Mouse (Mus musculus): ENCODE data around the gene Pde10a. TPM values are rescaled to one million over a fixed set of nuclear protein-coding genes. Genes with fewer than 3 reads are reported as not detected.

Gene Pde10a
- total and polyA plus RNA-seq, 2 experiments from 2014 or later = 8.2 to 38.5 TPM

- TF ChIP-seq CTCF (IDR thresholded peaks at IDR 0.05; ENCODE audit: low read depth) = no peak
- Histone ChIP-seq H3K9me3 (ENCODE audit: low read length) (no peaks in the 10 kb centered on the region), H3K9ac (replicated peaks; ENCODE audit: low read length) (no peak overlapping the region), H3K4me2 (ENCODE audit: low read depth, low read length) (no peak overlapping the region), H3K4me1 (ENCODE audit: insufficient read depth, low read length) (no peaks in the 10 kb centered on the region), H3K27me3 (ENCODE audit: insufficient read depth, low read length) (no peaks in the 10 kb centered on the region), H3K27ac (no peak overlapping the region), H3K4me3 (ENCODE audit: low read length) (no peak overlapping the region), H3K36me3 (ENCODE audit: insufficient read depth, low read length) (no peaks in the 10 kb centered on the region)
- WGBS = 47% methylated on average over 6 of the region's 6 CpGs
- DNase-seq (ENCODE audit: low spot score) (no peak), ATAC-seq (no peak)
These were observed 96.7 kb downstream of the Pde10a start for GRCm38 (mm10) chr17:8621906-8622305.

- Histone ChIP-seq H3K27me3 (ENCODE audit: insufficient read depth, low read length) (no peaks in the 10 kb centered on the region), H3K4me2 (ENCODE audit: low read depth, low read length) (no peak overlapping the region), H3K27ac (no peak overlapping the region), H3K4me1 (ENCODE audit: insufficient read depth, low read length) (no peaks in the 10 kb centered on the region), H3K36me3 (ENCODE audit: insufficient read depth, low read length) (no peaks in the 10 kb centered on the region), H3K9me3 (ENCODE audit: low read length) (no peaks in the 10 kb centered on the region), H3K9ac (replicated peaks; ENCODE audit: low read length) (no peak overlapping the region), H3K4me3 (ENCODE audit: low read length) (no peak overlapping the region)
- WGBS = 39% methylated on average over 8 of the region's 8 CpGs
- no peak for TF ChIP-seq CTCF (IDR thresholded peaks at IDR 0.05; ENCODE audit: low read depth)
- DNase-seq (ENCODE audit: low spot score) (peak; percentile 14), ATAC-seq (no peak)
These were observed 101.2 kb downstream of the Pde10a start for GRCm38 (mm10) chr17:8626421-8626820.

GRCm38 (mm10) chr17:8631701-8632100 is 106.5 kb downstream of the Pde10a start:
- no peak overlapping the region for H3K4me3 ChIP-seq (ENCODE audit: low read length)
- WGBS = 67% methylated on average over 1 of the region's 1 CpGs
- H3K9ac ChIP-seq (replicated peaks; ENCODE audit: low read length) = no peak overlapping the region

GRCm38 (mm10) chr17:8633596-8633995 is 108.4 kb downstream of the Pde10a start:
- H3K27me3 ChIP-seq (ENCODE audit: insufficient read depth, low read length) = no peaks in the 10 kb centered on the region
- H3K4me2 ChIP-seq (ENCODE audit: low read depth, low read length) = no peak overlapping the region
- H3K4me3 ChIP-seq (ENCODE audit: low read length) = no peak overlapping the region
- ATAC-seq = 0 out of 2 replicates have a peak, but pooled peaks have one; percentile 32
- no peak for DNase-seq (ENCODE audit: low spot score)
- TF ChIP-seq CTCF (IDR thresholded peaks at IDR 0.05; ENCODE audit: low read depth) = no peak
- H3K4me1 ChIP-seq (ENCODE audit: insufficient read depth, low read length) = 0 out of 2 replicates have a peak, but pooled peaks cover 4% of the 10 kb centered on the region
- H3K9me3 ChIP-seq (ENCODE audit: low read length) = no peaks in the 10 kb centered on the region
- no peak overlapping the region for H3K27ac ChIP-seq
- no peaks in the 10 kb centered on the region for H3K36me3 ChIP-seq (ENCODE audit: insufficient read depth, low read length)
- 16% methylated on average over 8 of the region's 8 CpGs for WGBS
- no peak overlapping the region for H3K9ac ChIP-seq (replicated peaks; ENCODE audit: low read length)

More at GRCm38 (mm10) chr17:8631701-8632100, 106.5 kb downstream of the Pde10a start:
- Histone ChIP-seq H3K27me3 (ENCODE audit: insufficient read depth, low read length) (no peaks in the 10 kb centered on the region), H3K4me1 (ENCODE audit: insufficient read depth, low read length) (0 out of 2 replicates have a peak, but pooled peaks cover 4% of the 10 kb centered on the region), H3K9me3 (ENCODE audit: low read length) (no peaks in the 10 kb centered on the region), H3K36me3 (ENCODE audit: insufficient read depth, low read length) (no peaks in the 10 kb centered on the region), H3K27ac (no peak overlapping the region), H3K4me2 (ENCODE audit: low read depth, low read length) (no peak overlapping the region)
- TF ChIP-seq CTCF (IDR thresholded peaks at IDR 0.05; ENCODE audit: low read depth) = no peak
- no peak for DNase-seq (ENCODE audit: low spot score)
- ATAC-seq = no peak

- Histone ChIP-seq H3K4me1 (ENCODE audit: insufficient read depth, low read length) (0 out of 2 replicates have a peak, but pooled peaks cover 4% of the 10 kb centered on the region), H3K36me3 (ENCODE audit: insufficient read depth, low read length) (no peaks in the 10 kb centered on the region), H3K4me2 (ENCODE audit: low read depth, low read length) (no peak overlapping the region), H3K27me3 (ENCODE audit: insufficient read depth, low read length) (no peaks in the 10 kb centered on the region), H3K9me3 (ENCODE audit: low read length) (no peaks in the 10 kb centered on the region), H3K4me3 (ENCODE audit: low read length) (no peak overlapping the region), H3K27ac (no peak overlapping the region), H3K9ac (replicated peaks; ENCODE audit: low read length) (no peak overlapping the region)
- DNase-seq (ENCODE audit: low spot score) (no peak), ATAC-seq (no peak)
- 93% methylated on average over 4 of the region's 4 CpGs for WGBS
- TF ChIP-seq CTCF (IDR thresholded peaks at IDR 0.05; ENCODE audit: low read depth) = no peak
These were observed 109.3 kb downstream of the Pde10a start for GRCm38 (mm10) chr17:8634476-8634875.

GRCm38 (mm10) chr17:8636231-8636630 is 111.1 kb downstream of the Pde10a start:
- Histone ChIP-seq H3K4me3 (ENCODE audit: low read length) (no peak overlapping the region), H3K4me2 (ENCODE audit: low read depth, low read length) (no peak overlapping the region), H3K36me3 (ENCODE audit: insufficient read depth, low read length) (no peaks in the 10 kb centered on the region), H3K27ac (no peak overlapping the region), H3K9ac (replicated peaks; ENCODE audit: low read length) (no peak overlapping the region), H3K27me3 (ENCODE audit: insufficient read depth, low read length) (no peaks in the 10 kb centered on the region), H3K9me3 (ENCODE audit: low read length) (no peaks in the 10 kb centered on the region), H3K4me1 (ENCODE audit: insufficient read depth, low read length) (0 out of 2 replicates have a peak, but pooled peaks cover 4% of the 10 kb centered on the region)
- WGBS = 70% methylated on average over 3 of the region's 3 CpGs
- DNase-seq (ENCODE audit: low spot score) (no peak), ATAC-seq (no peak)
- no peak for TF ChIP-seq CTCF (IDR thresholded peaks at IDR 0.05; ENCODE audit: low read depth)

- H3K27ac ChIP-seq = no peak overlapping the region
- 0 out of 2 replicates have a peak, but pooled peaks cover 4% of the 10 kb centered on the region for H3K4me1 ChIP-seq (ENCODE audit: insufficient read depth, low read length)
- H3K4me3 ChIP-seq (ENCODE audit: low read length) = no peak overlapping the region
- no peaks in the 10 kb centered on the region for H3K27me3 ChIP-seq (ENCODE audit: insufficient read depth, low read length)
- no peaks in the 10 kb centered on the region for H3K36me3 ChIP-seq (ENCODE audit: insufficient read depth, low read length)
- no peak for ATAC-seq
- H3K4me2 ChIP-seq (ENCODE audit: low read depth, low read length) = no peak overlapping the region
- no peak for DNase-seq (ENCODE audit: low spot score)
- H3K9me3 ChIP-seq (ENCODE audit: low read length) = no peaks in the 10 kb centered on the region
- TF ChIP-seq CTCF (IDR thresholded peaks at IDR 0.05; ENCODE audit: low read depth) = no peak
- 75% methylated on average over 11 of the region's 11 CpGs for WGBS
- H3K9ac ChIP-seq (replicated peaks; ENCODE audit: low read length) = no peak overlapping the region
These were observed 111.5 kb downstream of the Pde10a start for GRCm38 (mm10) chr17:8636691-8637090.

All from hindbrain, postnatal 0 days (tissue).